Mouse (Mus musculus) kidney, postnatal 0 days (tissue): ENCODE data around the gene Apbb2. TPM values are rescaled to one million over a fixed set of nuclear protein-coding genes. Genes with fewer than 3 reads are reported as not detected.

Experiments
- ATAC-seq: fragments of 200-750 bp; cut with Nextera tagmentation; replicated peaks from 2 replicates; pipeline ENCODE4 v1.8.0; 2017; ENCODE audit warnings: low read depth, moderate number of reproducible peaks, moderate TSS enrichment, moderate library complexity; ENCODE audit not compliant: low FRiP score
- DNase-seq: peaks from one replicate; pipeline ENCODE4 v3.0.0-alpha.2; 2016; ENCODE audit warnings: low spot score
- H3K27ac ChIP-seq: fragments of 300-500 bp; sonication (generic); 2 replicates; pipeline ENCODE4 v1.5.1; 2014; ENCODE audit warnings: mild to moderate bottlenecking
- H3K27me3 ChIP-seq: fragments of 300-500 bp; sonication (generic); 2 replicates; pipeline ENCODE4 v1.6.1; 2014; ENCODE audit warnings: low read length, mixed read lengths; ENCODE audit not compliant: insufficient read depth
- H3K36me3 ChIP-seq: fragments of 300-500 bp; sonication (generic); 2 replicates; pipeline ENCODE4 v1.6.1; 2014; ENCODE audit warnings: low read length, mixed read lengths; ENCODE audit not compliant: insufficient read depth
- H3K4me1 ChIP-seq: fragments of 300-500 bp; sonication (generic); replicated peaks from 2 replicates; pipeline ENCODE4 v1.6.1; 2014; ENCODE audit warnings: antibody characterized with exemption, low read length, mixed read lengths; ENCODE audit not compliant: insufficient read depth
- H3K4me2 ChIP-seq: fragments of 300-500 bp; sonication (generic); 2 replicates; pipeline ENCODE4 v1.6.1; 2014; ENCODE audit warnings: mild to moderate bottlenecking, low read length, moderate library complexity, mixed read lengths
- H3K4me3 ChIP-seq: fragments of 300-500 bp; sonication (generic); replicated peaks from 2 replicates; pipeline ENCODE4 v1.5.1; 2014; ENCODE audit warnings: low read depth, low read length
- H3K9ac ChIP-seq: fragments of 300-500 bp; sonication (generic); 2 replicates; pipeline ENCODE4 v1.6.1; 2014; ENCODE audit warnings: low read depth, low read length
- H3K9me3 ChIP-seq: fragments of 300-500 bp; sonication (generic); replicated peaks from 2 replicates; pipeline ENCODE4 v1.6.1; 2016; ENCODE audit warnings: low read length, inconsistent platforms, mixed read lengths
- CTCF ChIP-seq: IDR thresholded peaks from 2 replicates; pipeline ENCODE4 v1.5.1; 2016; ENCODE audit warnings: antibody characterized with exemption, low read depth, mild to moderate bottlenecking, moderate library complexity
- WGBS: fragments of 180-500 bp; shearing (Covaris S2); extraction: QIAGEN DNeasy Blood & Tissue Kit; methylation state at CpG from one replicate; pipeline ENCODE4 v1.1.7; 2014; 5-methylcytosine and 5-hydroxymethylcytosine counted together
- polyA plus RNA-seq: library from polyadenylated mRNA; unstranded; fragments of >200 nt; fragmentation: Nextera tagmentation; extraction: Ambion mirVana; gene quantifications from 2 replicates; pipeline ENCODE4 v1.2.1, GENCODE M21; 2015

Gene Apbb2
- polyA plus RNA-seq, 1 experiment from 2014 or later, result 47.0 TPM

- 91% methylated on average over 11 of the region's 11 CpGs for WGBS
- ATAC-seq, result no peak
- Histone ChIP-seq H3K36me3 (no peaks in the 10 kb centered on the region), H3K9me3 (no peaks in the 10 kb centered on the region), H3K4me3 (no peak overlapping the region), H3K27ac (no peak overlapping the region), H3K9ac (no peak overlapping the region), H3K4me2 (no peak overlapping the region), H3K4me1 (peaks cover 28% of the 10 kb centered on the region), H3K27me3 (no peaks in the 10 kb centered on the region)
- no peak for DNase-seq
- TF ChIP-seq CTCF, result no peak
These were observed 12.9 kb downstream of the Apbb2 start for GRCm38 (mm10) chr5:66605636-66606035.

GRCm38 (mm10) chr5:66604423-66604822 is 14.2 kb downstream of the Apbb2 start:
- Histone ChIP-seq H3K4me3 (no peak overlapping the region), H3K9me3 (no peaks in the 10 kb centered on the region), H3K4me2 (no peak overlapping the region), H3K9ac (no peak overlapping the region), H3K4me1 (peaks cover 31% of the 10 kb centered on the region), H3K27ac (no peak overlapping the region), H3K27me3 (no peaks in the 10 kb centered on the region), H3K36me3 (no peaks in the 10 kb centered on the region)
- no peak for TF ChIP-seq CTCF
- DNase-seq (no peak), ATAC-seq (no peak)
- WGBS, result 80% methylated on average over 4 of the region's 4 CpGs

- Histone ChIP-seq H3K4me1 (peaks cover 31% of the 10 kb centered on the region), H3K36me3 (no peaks in the 10 kb centered on the region), H3K4me2 (peak overlapping the region; percentile 21; the same call in 1 of the 2 replicates), H3K4me3 (no peak overlapping the region), H3K9ac (no peak overlapping the region), H3K9me3 (no peaks in the 10 kb centered on the region), H3K27ac (peak overlapping the region; percentile 50), H3K27me3 (no peaks in the 10 kb centered on the region)
- DNase-seq (peak; percentile 61), ATAC-seq (no peak)
- no peak for TF ChIP-seq CTCF
- 22% methylated on average over 8 of the region's 8 CpGs for WGBS
These were observed 14.8 kb downstream of the Apbb2 start for GRCm38 (mm10) chr5:66603746-66604145.

GRCm38 (mm10) chr5:66603223-66603622 is 15.4 kb downstream of the Apbb2 start:
- WGBS, result 29% methylated on average over 7 of the region's 7 CpGs
- DNase-seq, result peak; percentile 69
- TF ChIP-seq CTCF, result no peak
- no peak overlapping the region for H3K4me3 ChIP-seq
- H3K9me3 ChIP-seq, result no peaks in the 10 kb centered on the region
- no peak for ATAC-seq
- no peaks in the 10 kb centered on the region for H3K27me3 ChIP-seq
- peak overlapping the region; percentile 21 for H3K4me2 ChIP-seq
- 0 out of 2 replicates have a peak overlapping the region, but pooled peaks have one; percentile 50 for H3K27ac ChIP-seq
- no peaks in the 10 kb centered on the region for H3K36me3 ChIP-seq
- no peak overlapping the region for H3K9ac ChIP-seq
- H3K4me1 ChIP-seq, result peaks cover 31% of the 10 kb centered on the region

GRCm38 (mm10) chr5:66602287-66602820 is 16.2 kb downstream of the Apbb2 start:
- Histone ChIP-seq H3K36me3 (no peaks in the 10 kb centered on the region), H3K4me3 (no peak overlapping the region), H3K4me2 (no peak overlapping the region), H3K9ac (no peak overlapping the region), H3K4me1 (peaks cover 26% of the 10 kb centered on the region), H3K27me3 (no peaks in the 10 kb centered on the region), H3K27ac (no peak overlapping the region), H3K9me3 (no peaks in the 10 kb centered on the region)
- ATAC-seq (no peak), DNase-seq (no peak)
- TF ChIP-seq CTCF, result no peak
- 34% methylated on average over 9 of the region's 9 CpGs for WGBS

GRCm38 (mm10) chr5:66600415-66600814 is 18.2 kb downstream of the Apbb2 start:
- Histone ChIP-seq H3K9me3 (no peaks in the 10 kb centered on the region), H3K4me1 (peaks cover 17% of the 10 kb centered on the region), H3K9ac (no peak overlapping the region), H3K27ac (no peak overlapping the region), H3K4me2 (no peak overlapping the region), H3K27me3 (no peaks in the 10 kb centered on the region), H3K36me3 (no peaks in the 10 kb centered on the region), H3K4me3 (no peak overlapping the region)
- ATAC-seq, result no peak
- WGBS, result 72% methylated on average over 8 of the region's 8 CpGs
- TF ChIP-seq CTCF, result no peak
- DNase-seq, result no peak

GRCm38 (mm10) chr5:66599888-66600287 is 18.7 kb downstream of the Apbb2 start:
- Histone ChIP-seq H3K27me3 (no peaks in the 10 kb centered on the region), H3K27ac (no peak overlapping the region), H3K9me3 (no peaks in the 10 kb centered on the region), H3K36me3 (no peaks in the 10 kb centered on the region), H3K4me1 (peaks cover 17% of the 10 kb centered on the region), H3K4me3 (no peak overlapping the region), H3K9ac (no peak overlapping the region), H3K4me2 (no peak overlapping the region)
- no peak for DNase-seq
- no peak for TF ChIP-seq CTCF
- 79% methylated on average over 9 of the region's 9 CpGs for WGBS
- no peak for ATAC-seq
